9 mouse cellular contexts compared by ENCODE assay signal in genomic region chr6:144902267-144902995, GRCm38 (mm10).
DNase-seq lines count a peak whose midpoint lies in the region; ATAC-seq and TF ChIP-seq lines count a peak whose summit lies in the region.
"Had no signal": no experiment of that assay in that cellular context is flagged by ENCODE, and none has a peak within 500 bp of the region (broad histone marks: within the 10 kb centered on the region; RNA-seq: fewer than 3 reads in every experiment).

No protein-coding gene starts in this region.

- peak; percentile 17 for DNase-seq in hindbrain, postnatal 0 days (ENCODE audit: low spot score)
- DNase-seq in c-Kit-positive CD71-positive TER-119-negative erythroid progenitor cells, embryonic 14.5 days (ENCODE audit: low read depth), result peak; percentile 27
- DNase-seq in lung, postnatal 36 days, result peak; percentile 60
- peak; percentile 85 for DNase-seq in thymus, adult 2 months

- ATAC-seq in hindbrain, postnatal 0 days, result no peak
- no peak for ATAC-seq in hindbrain, embryonic 12.5 days (ENCODE audit: low FRiP score)
- peak; percentile 63 for ATAC-seq in heart, embryonic 16.5 days (replicated peaks; ENCODE audit: extremely low read depth, insufficient read depth, low FRiP score)
- ATAC-seq in kidney, embryonic 14.5 days (ENCODE audit: low FRiP score, low TSS enrichment), result no peak
- ATAC-seq in midbrain, embryonic 13.5 days, result no peak

- H3K9ac ChIP-seq in hindbrain, postnatal 0 days (replicated peaks; ENCODE audit: low read length), result no peak overlapping the region
- no peak overlapping the region for H3K9ac ChIP-seq in hindbrain, embryonic 12.5 days
- H3K9ac ChIP-seq in heart, embryonic 16.5 days (ENCODE audit: low read length), result no peak overlapping the region
- no peak overlapping the region for H3K9ac ChIP-seq in kidney, embryonic 14.5 days (ENCODE audit: low read depth, low read length)
- H3K9ac ChIP-seq in midbrain, embryonic 13.5 days (replicated peaks), result no peak overlapping the region

- H3K4me1 ChIP-seq in hindbrain, postnatal 0 days (ENCODE audit: insufficient read depth, low read length), result peaks cover 8% of the 10 kb centered on the region; the same call in 1 of the 2 replicates
- H3K4me1 ChIP-seq in hindbrain, embryonic 12.5 days, result peaks cover 14% of the 10 kb centered on the region
- H3K4me1 ChIP-seq in heart, embryonic 16.5 days (ENCODE audit: control insufficient read depth, insufficient read depth, low read length), result peaks cover 2% of the 10 kb centered on the region; the same call in 1 of the 2 replicates
- peaks cover 24% of the 10 kb centered on the region for H3K4me1 ChIP-seq in thymus, adult 2 months (replicated peaks; ENCODE audit: control insufficient read depth, insufficient read depth, low read length)
- peaks cover 5% of the 10 kb centered on the region; the same call in 1 of the 2 replicates for H3K4me1 ChIP-seq in kidney, embryonic 14.5 days (ENCODE audit: control insufficient read depth, insufficient read depth, low read length)
- H3K4me1 ChIP-seq in midbrain, embryonic 13.5 days (replicated peaks), result peaks cover 11% of the 10 kb centered on the region; the same call in 1 of the 2 replicates

- no peak overlapping the region for H3K4me3 ChIP-seq in hindbrain, postnatal 0 days (ENCODE audit: low read length)
- no peak overlapping the region for H3K4me3 ChIP-seq in hindbrain, embryonic 12.5 days
- H3K4me3 ChIP-seq in heart, embryonic 16.5 days (ENCODE audit: low read length), result no peak overlapping the region
- H3K4me3 ChIP-seq in thymus, adult 2 months (ENCODE audit: control insufficient read depth, insufficient read depth, low read length), result peak overlapping the region; percentile 26
- H3K4me3 ChIP-seq in kidney, embryonic 14.5 days (ENCODE audit: low read length), result no peak overlapping the region
- no peak overlapping the region for H3K4me3 ChIP-seq in midbrain, embryonic 13.5 days (replicated peaks)

- no peaks in the 10 kb centered on the region for H3K36me3 ChIP-seq in hindbrain, postnatal 0 days (ENCODE audit: insufficient read depth, low read length)
- no peaks in the 10 kb centered on the region for H3K36me3 ChIP-seq in hindbrain, embryonic 12.5 days
- no peaks in the 10 kb centered on the region for H3K36me3 ChIP-seq in heart, embryonic 16.5 days (ENCODE audit: control insufficient read depth, insufficient read depth)
- no peaks in the 10 kb centered on the region for H3K36me3 ChIP-seq in thymus, adult 2 months (ENCODE audit: control insufficient read depth, insufficient read depth, low read length)
- H3K36me3 ChIP-seq in kidney, embryonic 14.5 days (ENCODE audit: control insufficient read depth, insufficient read depth, low read length), result no peaks in the 10 kb centered on the region
- H3K36me3 ChIP-seq in midbrain, embryonic 13.5 days, result no peaks in the 10 kb centered on the region
- H3K36me3 ChIP-seq: G1E had no signal

- H3K27ac ChIP-seq in hindbrain, postnatal 0 days, result no peak overlapping the region
- H3K27ac ChIP-seq in hindbrain, embryonic 12.5 days, result no peak overlapping the region
- peak overlapping the region; percentile 51 for H3K27ac ChIP-seq in heart, embryonic 16.5 days (ENCODE audit: low read length)
- H3K27ac ChIP-seq in thymus, adult 2 months (ENCODE audit: control insufficient read depth, insufficient read depth, low read length), result peak overlapping the region; percentile 93
- H3K27ac ChIP-seq in kidney, embryonic 14.5 days (ENCODE audit: low read depth, low read length), result no peak overlapping the region
- no peak overlapping the region for H3K27ac ChIP-seq in midbrain, embryonic 13.5 days

- no peaks in the 10 kb centered on the region for H3K9me3 ChIP-seq in hindbrain, postnatal 0 days (ENCODE audit: low read length)
- no peaks in the 10 kb centered on the region for H3K9me3 ChIP-seq in hindbrain, embryonic 12.5 days (replicated peaks)
- no peaks in the 10 kb centered on the region for H3K9me3 ChIP-seq in heart, embryonic 16.5 days (replicated peaks; ENCODE audit: control insufficient read depth, low read length)
- H3K9me3 ChIP-seq in kidney, embryonic 14.5 days (ENCODE audit: control insufficient read depth, low read length), result no peaks in the 10 kb centered on the region
- H3K9me3 ChIP-seq in midbrain, embryonic 13.5 days, result no peaks in the 10 kb centered on the region

- no peak for TF ChIP-seq CTCF in hindbrain, postnatal 0 days (IDR thresholded peaks at IDR 0.05; ENCODE audit: low read depth)
- TF ChIP-seq CTCF in thymus, adult 2 months (IDR thresholded peaks at IDR 0.05; ENCODE audit: borderline replicate concordance, control insufficient read depth, extremely low read depth, insufficient read depth, low read length, poor library complexity), result no peak

- H3K4me2 ChIP-seq in hindbrain, postnatal 0 days (ENCODE audit: low read depth, low read length), result no peak overlapping the region
- no peak overlapping the region for H3K4me2 ChIP-seq in hindbrain, embryonic 12.5 days (replicated peaks)
- H3K4me2 ChIP-seq in heart, embryonic 16.5 days (ENCODE audit: low read depth, low read length), result peak overlapping the region; percentile 32; the same call in 1 of the 2 replicates
- no peak overlapping the region for H3K4me2 ChIP-seq in kidney, embryonic 14.5 days (replicated peaks; ENCODE audit: low read depth, low read length)
- no peak overlapping the region for H3K4me2 ChIP-seq in midbrain, embryonic 13.5 days (replicated peaks)

- TF ChIP-seq POLR2A in thymus, adult 2 months (IDR thresholded peaks at IDR 0.05; ENCODE audit: control insufficient read depth, extremely low read depth, insufficient read depth, low read length, poor library complexity), result 0 out of 2 replicates have a peak, but pooled peaks have one; percentile 47

- 72% methylated on average over 20 of the region's 20 CpGs for WGBS in hindbrain, postnatal 0 days
- WGBS in hindbrain, embryonic 12.5 days, result 70% methylated on average over 20 of the region's 20 CpGs
- WGBS in heart, embryonic 16.5 days, result 56% methylated on average over 20 of the region's 20 CpGs
- WGBS in thymus, adult 2 months, result 9% methylated on average over 20 of the region's 20 CpGs
- WGBS in kidney, embryonic 14.5 days, result 69% methylated on average over 20 of the region's 20 CpGs
- 77% methylated on average over 20 of the region's 20 CpGs for whole genome bisulfite sequencing in midbrain, embryonic 13.5 days

- no peaks in the 10 kb centered on the region for H3K27me3 ChIP-seq in hindbrain, postnatal 0 days (ENCODE audit: insufficient read depth, low read length)
- no peaks in the 10 kb centered on the region for H3K27me3 ChIP-seq in hindbrain, embryonic 12.5 days
- no peaks in the 10 kb centered on the region for H3K27me3 ChIP-seq in heart, embryonic 16.5 days (ENCODE audit: control insufficient read depth, insufficient read depth, low read length)
- H3K27me3 ChIP-seq in thymus, adult 2 months (ENCODE audit: control insufficient read depth, insufficient read depth, low read length), result no peaks in the 10 kb centered on the region
- H3K27me3 ChIP-seq in kidney, embryonic 14.5 days (ENCODE audit: control insufficient read depth, insufficient read depth, low read length), result no peaks in the 10 kb centered on the region
- H3K27me3 ChIP-seq in midbrain, embryonic 13.5 days, result no peaks in the 10 kb centered on the region

Comparison
In these comparisons a context has a peak if more than half of its experiments do, and no peak if none do; other contexts are left out.
1. DNase-seq: peak in every context shown above with its lines; median percentile 85 in thymus, adult 2 months; 60 in lung, postnatal 36 days; 27 in c-Kit-positive CD71-positive TER-119-negative erythroid progenitor cells, embryonic 14.5 days; 17 in hindbrain, postnatal 0 days.
2. H3K27ac ChIP-seq: peak in heart, embryonic 16.5 days (single experiment) and thymus, adult 2 months (single experiment); none in hindbrain, postnatal 0 days (single experiment), hindbrain, embryonic 12.5 days (single experiment), kidney, embryonic 14.5 days (single experiment) and midbrain, embryonic 13.5 days (single experiment).